Mouse (Mus musculus) bone marrow, adult 2 months (tissue): ENCODE results near the gene Uox. TPM values are rescaled to one million over a fixed set of nuclear protein-coding genes. Genes with fewer than 3 reads are reported as not detected.

ENCODE experiments used
- H3K27ac ChIP-seq: fragments of 200-500 bp; 2 replicates; pipeline ENCODE4 v1.5.1; 2012; ENCODE audit warnings: low read depth, mild to moderate bottlenecking, control low read depth, inconsistent platforms, low read length; ENCODE audit not compliant: control insufficient read depth, poor library complexity, insufficient read depth
- H3K4me1 ChIP-seq: fragments of 200-500 bp; 2 replicates; pipeline ENCODE4 v1.6.1; 2011; ENCODE audit warnings: low read length; ENCODE audit not compliant: control insufficient read depth, insufficient read depth
- H3K4me3 ChIP-seq: fragments of 200-500 bp; replicated peaks from 2 replicates; pipeline ENCODE3; 2011; ENCODE audit warnings: mild to moderate bottlenecking, low read depth, low read length, control low read depth; ENCODE audit not compliant: control insufficient read depth
- CTCF ChIP-seq: fragments of 200-500 bp; IDR thresholded peaks from 2 replicates; pipeline ENCODE4 v1.5.1; 2011; ENCODE audit warnings: low read length, control low read depth; ENCODE audit not compliant: control insufficient read depth, insufficient read depth
- POLR2A ChIP-seq: fragments of 200-500 bp; IDR thresholded peaks from 2 replicates; pipeline ENCODE4 v1.6.1; 2011; ENCODE audit warnings: low read depth, mild to moderate bottlenecking, control low read depth, low read length, borderline replicate concordance; ENCODE audit not compliant: control insufficient read depth
- whole genome bisulfite sequencing: fragments of 180-500 bp; shearing (Covaris S2); methylation state at CpG from one replicate; pipeline ENCODE4 v1.1.7; 2018; 5-methylcytosine and 5-hydroxymethylcytosine counted together
- polyA plus RNA-seq: library from polyadenylated mRNA; stranded (reverse); fragments of >200 nt; gene quantifications from 2 replicates; pipeline ENCODE4 v1.2.4, GENCODE M21; 2011; ENCODE audit warnings: low replicate concordance; ENCODE audit not compliant: missing spikeins, insufficient read depth, insufficient read length

Gene Uox
- polyA plus RNA-seq = 1.2 and 3.8 TPM in 2 replicates

DNA sequence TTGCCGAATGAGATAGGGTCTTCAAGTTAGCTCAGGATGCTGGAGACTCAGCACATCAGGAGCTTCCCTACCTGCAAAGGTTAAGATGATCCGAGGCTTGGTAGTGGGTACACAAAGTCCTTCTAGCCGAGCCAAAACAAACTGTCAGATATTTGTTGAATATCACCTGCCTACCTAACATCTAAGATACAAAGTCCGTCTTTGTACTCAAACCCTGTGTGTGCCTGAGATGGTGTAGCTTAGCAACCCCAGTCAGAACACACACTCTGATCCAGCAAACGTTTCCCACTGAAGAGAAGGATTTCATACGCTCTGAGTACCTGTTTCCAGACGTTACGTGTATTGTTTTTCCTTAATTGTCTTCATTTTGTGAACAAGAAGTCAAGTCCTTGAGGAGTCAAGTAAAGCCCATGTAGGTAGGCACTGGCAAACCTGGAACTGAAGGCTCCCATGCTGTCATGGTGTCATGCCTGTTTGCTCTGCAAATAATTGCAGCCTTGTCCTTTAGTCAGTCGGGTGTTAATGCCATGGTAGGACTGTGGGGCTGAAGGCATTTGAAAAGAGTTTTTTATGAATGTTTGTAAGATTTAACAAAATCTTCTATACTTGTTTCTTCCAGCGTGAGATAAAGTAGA lies at the start of gene Uox:
Gene Uox (plus strand): TSS at position 279 of the 635 bp plus-strand sequence.
- TF ChIP-seq POLR2A (no peak), CTCF (no peak)
- WGBS = 81% methylated on average over 10 of the region's 10 CpGs
- no peak within 1 kb of the TSS for H3K27ac ChIP-seq
- H3K4me3 ChIP-seq = no peak within 1 kb of the TSS
- no peaks in the 10 kb centered on the region; the same call in 1 of the 2 replicates for H3K4me1 ChIP-seq

GRCm38 (mm10) chr3:146520798-146521651 lies 49.2 kb upstream of the Uox start, which contains the start of gene Rpf1:
Gene Rpf1 (minus strand): TSS chr3:146521429.
- H3K4me1 ChIP-seq = no peaks in the 10 kb centered on the region; the same call in 1 of the 2 replicates
- no peak; the same call in 1 of the 2 replicates for TF ChIP-seq POLR2A
- TF ChIP-seq CTCF = no peak
- WGBS = under 1% methylated on average over 78 of the region's 82 CpGs

DNA sequence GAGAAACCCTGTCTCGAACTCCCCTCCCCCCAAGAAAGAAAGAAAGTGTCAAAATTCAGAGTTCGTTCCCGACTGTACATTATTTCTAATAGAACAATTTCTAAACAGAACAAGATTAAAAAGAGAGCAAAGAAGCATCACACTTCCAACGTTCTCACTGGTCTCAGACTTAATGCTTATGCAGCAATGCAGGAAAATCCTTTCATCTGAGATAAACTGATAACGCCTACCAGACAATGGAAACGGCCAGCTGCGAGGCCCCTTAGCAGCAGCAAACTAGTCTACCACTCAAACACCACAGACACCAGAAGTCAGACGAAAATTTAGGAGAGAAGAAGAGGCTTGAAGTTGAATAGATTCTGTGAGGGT lies 48.6 kb upstream of the Uox start:
- TF ChIP-seq CTCF (no peak), POLR2A (no peak)
- WGBS = 17% methylated on average over 8 of the region's 8 CpGs
- Histone ChIP-seq H3K4me1 (no peaks in the 10 kb centered on the region; the same call in 1 of the 2 replicates), H3K4me3 (peak overlapping the region; percentile 89), H3K27ac (peak overlapping the region; percentile 99)

More at GRCm38 (mm10) chr3:146520798-146521651, 49.2 kb upstream of the Uox start, which contains the start of gene Rpf1:
- peak within 1 kb of the TSS; percentile 91 for H3K4me3 ChIP-seq
- peak within 1 kb of the TSS; percentile 99 for H3K27ac ChIP-seq

DNA sequence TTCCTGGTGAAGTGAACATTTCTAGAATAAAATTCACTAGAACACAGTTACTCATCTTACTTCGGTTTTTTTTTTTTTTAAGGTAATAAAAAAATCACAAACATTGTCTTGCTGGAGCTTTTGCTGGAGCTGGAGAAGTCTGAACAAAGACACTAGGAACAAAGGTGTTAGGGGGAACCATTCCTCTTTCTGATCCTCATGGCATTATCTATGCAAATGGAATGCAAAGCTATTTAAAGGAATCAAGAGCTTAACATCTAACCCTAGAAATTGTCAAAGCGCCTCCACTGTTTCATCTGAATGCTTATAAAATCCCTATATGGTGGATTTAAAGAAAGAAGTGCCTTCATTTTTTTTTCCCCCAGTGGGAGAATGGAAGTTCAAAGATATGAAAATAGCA lies 41.9 kb upstream of the Uox start:
- 68% methylated on average over 2 of the region's 2 CpGs for WGBS
- Histone ChIP-seq H3K4me1 (no peaks in the 10 kb centered on the region), H3K4me3 (no peak overlapping the region), H3K27ac (no peak overlapping the region)
- no peak for TF ChIP-seq CTCF
- TF ChIP-seq POLR2A = no peak

DNA sequence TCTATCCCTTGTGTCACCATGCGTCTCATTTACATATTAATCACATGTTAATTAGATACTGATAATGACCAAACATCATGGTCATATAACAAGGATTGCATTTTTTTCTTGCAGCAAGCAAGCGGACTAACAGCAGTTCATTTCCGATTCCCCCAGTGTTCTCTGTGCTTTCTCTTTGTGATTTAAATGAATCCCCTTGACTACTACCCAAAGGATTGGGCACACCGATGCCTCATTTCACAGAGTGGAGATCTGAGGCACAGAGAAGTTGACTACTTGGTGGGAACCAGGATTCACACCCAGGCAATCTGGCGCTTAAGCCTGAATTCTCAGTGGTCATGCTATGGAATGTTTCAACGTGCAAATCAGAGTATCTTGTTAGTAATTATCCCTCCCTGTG lies 35.2 kb upstream of the Uox start:
- no peaks in the 10 kb centered on the region for H3K4me1 ChIP-seq
- H3K27ac ChIP-seq = no peak overlapping the region
- 81% methylated on average over 6 of the region's 6 CpGs for WGBS
- TF ChIP-seq POLR2A = no peak
- no peak for TF ChIP-seq CTCF
- H3K4me3 ChIP-seq = no peak overlapping the region

GRCm38 (mm10) chr3:146540521-146541273 lies 29.5 kb upstream of the Uox start:
- 10% methylated on average over 4 of the region's 4 CpGs for WGBS
- no peaks in the 10 kb centered on the region; the same call in 1 of the 2 replicates for H3K4me1 ChIP-seq
- TF ChIP-seq POLR2A = no peak
- TF ChIP-seq CTCF = no peak
- H3K27ac ChIP-seq = no peak overlapping the region
- no peak overlapping the region for H3K4me3 ChIP-seq

- WGBS = 50% methylated on average over 1 of the region's 1 CpGs
- TF ChIP-seq CTCF = no peak
- TF ChIP-seq POLR2A = no peak
- Histone ChIP-seq H3K4me3 (no peak overlapping the region), H3K27ac (no peak overlapping the region), H3K4me1 (no peaks in the 10 kb centered on the region; the same call in 1 of the 2 replicates)
Measured at GRCm38 (mm10) chr3:146543632-146544031, 26.6 kb upstream of the Uox start.
